Mouse (Mus musculus) megakaryocyte, embryonic 14.5 days (primary cell): ENCODE measurements around the gene Gm5127.

Source experiments
- FLI1 ChIP-seq: IDR thresholded peaks from 2 replicates; pipeline ENCODE4 v1.6.1; 2012; ENCODE audit warnings: low read length, inconsistent platforms, mixed read lengths
- GATA1 ChIP-seq: IDR thresholded peaks from 3 replicates; pipeline ENCODE4 v1.6.1; 2012; ENCODE audit warnings: mixed read lengths, low read length, inconsistent platforms, borderline replicate concordance

DNA sequence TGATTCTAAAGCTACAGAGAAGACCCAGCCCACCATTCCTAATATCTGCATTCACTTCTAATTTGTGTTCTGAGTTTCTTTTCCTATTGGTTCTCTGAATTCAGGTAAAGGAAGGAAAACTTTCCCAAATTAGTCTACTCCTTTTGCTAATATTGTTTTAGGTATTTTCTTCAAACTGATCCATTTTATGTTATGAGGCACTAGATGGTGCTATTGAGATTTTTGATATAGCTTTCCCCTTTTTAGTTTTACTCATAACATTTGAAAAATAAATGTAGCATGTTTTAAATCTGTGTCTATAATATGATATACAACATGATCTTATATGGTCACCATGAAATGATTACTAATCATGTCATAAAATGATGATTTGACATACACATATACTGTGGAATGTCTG lies 2.6 kb upstream of the Gm5127 start:
- TF ChIP-seq GATA1 (no peak), FLI1 (no peak)
